Mouse (Mus musculus) midbrain, embryonic 13.5 days (tissue): Measurements from ENCODE around the gene Cenpp. TPM values are rescaled to one million over a fixed set of nuclear protein-coding genes. Genes with fewer than 3 reads are reported as not detected.

Experiments
- ATAC-seq: fragments of 200-750 bp; cut with Nextera tagmentation; 2 replicates; pipeline ENCODE4 v1.8.0; 2017; ENCODE audit warnings: mild to moderate bottlenecking, moderate TSS enrichment, moderate library complexity
- H3K27ac ChIP-seq: fragments of 300-500 bp; sonication (generic); 2 replicates; pipeline ENCODE4 v1.5.1; 2015; ENCODE audit warnings: inconsistent platforms, mild to moderate bottlenecking, moderate library complexity
- H3K27me3 ChIP-seq: fragments of 300-500 bp; sonication (generic); 2 replicates; pipeline ENCODE4 v1.6.1; 2015; ENCODE audit warnings: mild to moderate bottlenecking, inconsistent platforms
- H3K36me3 ChIP-seq: fragments of 300-500 bp; sonication (generic); 2 replicates; pipeline ENCODE4 v1.6.1; 2015; ENCODE audit warnings: mild to moderate bottlenecking, inconsistent platforms
- H3K4me1 ChIP-seq: fragments of 300-500 bp; sonication (generic); replicated peaks from 2 replicates; pipeline ENCODE4 v1.6.1; 2015; ENCODE audit warnings: inconsistent platforms
- H3K4me2 ChIP-seq: fragments of 300-500 bp; sonication (generic); replicated peaks from 2 replicates; pipeline ENCODE4 v1.6.1; 2015; ENCODE audit warnings: moderate library complexity, mild to moderate bottlenecking, inconsistent platforms
- H3K4me3 ChIP-seq: fragments of 300-500 bp; sonication (generic); replicated peaks from 2 replicates; pipeline ENCODE4 v1.5.1; 2015; ENCODE audit warnings: mild to moderate bottlenecking, inconsistent platforms
- H3K9ac ChIP-seq: fragments of 300-500 bp; sonication (generic); replicated peaks from 2 replicates; pipeline ENCODE4 v1.6.1; 2015; ENCODE audit warnings: mild to moderate bottlenecking, inconsistent platforms
- H3K9me3 ChIP-seq: fragments of 300-500 bp; sonication (generic); 2 replicates; pipeline ENCODE4 v1.6.1; 2016; ENCODE audit warnings: mild to moderate bottlenecking, inconsistent platforms
- WGBS: fragments of 180-500 bp; shearing (Covaris S2); methylation state at CpG from one replicate; pipeline ENCODE4 v1.1.7; 2015; 5-methylcytosine and 5-hydroxymethylcytosine counted together
- polyA plus RNA-seq: library from polyadenylated mRNA; unstranded; fragments of >200 nt; fragmentation: Nextera tagmentation; extraction: Ambion mirVana; gene quantifications from 2 replicates; pipeline ENCODE4 v1.2.1, GENCODE M21; 2015

Gene Cenpp
- polyA plus RNA-seq, 1 experiment from 2014 or later = 12.7 TPM

- H3K36me3 ChIP-seq = peaks cover 53% of the 10 kb centered on the region
- 91% methylated on average over 2 of the region's 2 CpGs for WGBS
Observed at GRCm38 (mm10) chr13:49433268-49434029, 219.1 kb downstream of the Cenpp start.

GRCm38 (mm10) chr13:49430529-49430928, 222.1 kb downstream of the Cenpp start:
- no peaks in the 10 kb centered on the region for H3K27me3 ChIP-seq
- no peak overlapping the region for H3K27ac ChIP-seq
- H3K4me2 ChIP-seq = no peak overlapping the region
- H3K9ac ChIP-seq = no peak overlapping the region
- no peak overlapping the region for H3K4me3 ChIP-seq
- ATAC-seq = no peak
- peaks cover 30% of the 10 kb centered on the region for H3K36me3 ChIP-seq
- WGBS = 85% methylated on average over 4 of the region's 4 CpGs
- H3K4me1 ChIP-seq = peaks cover 14% of the 10 kb centered on the region
- no peaks in the 10 kb centered on the region for H3K9me3 ChIP-seq

More at GRCm38 (mm10) chr13:49433268-49434029, 219.1 kb downstream of the Cenpp start:
- ATAC-seq = no peak
- Histone ChIP-seq H3K4me1 (peaks cover 5% of the 10 kb centered on the region), H3K4me2 (no peak overlapping the region), H3K4me3 (no peak overlapping the region), H3K9ac (no peak overlapping the region), H3K27ac (no peak overlapping the region), H3K27me3 (no peaks in the 10 kb centered on the region), H3K9me3 (no peaks in the 10 kb centered on the region)

GRCm38 (mm10) chr13:49428042-49428675, 224.4 kb downstream of the Cenpp start:
- Histone ChIP-seq H3K9me3 (no peaks in the 10 kb centered on the region), H3K36me3 (peaks cover 15% of the 10 kb centered on the region), H3K4me2 (no peak overlapping the region), H3K4me1 (peaks cover 24% of the 10 kb centered on the region), H3K27ac (no peak overlapping the region), H3K27me3 (no peaks in the 10 kb centered on the region), H3K9ac (no peak overlapping the region), H3K4me3 (no peak overlapping the region)
- 96% methylated on average over 1 of the region's 1 CpGs for WGBS
- no peak for ATAC-seq

GRCm38 (mm10) chr13:49426736-49427135, 225.8 kb downstream of the Cenpp start:
- no peak for ATAC-seq
- 95% methylated on average over 3 of the region's 3 CpGs for WGBS
- Histone ChIP-seq H3K4me3 (no peak overlapping the region), H3K4me2 (no peak overlapping the region), H3K27ac (no peak overlapping the region), H3K9me3 (no peaks in the 10 kb centered on the region), H3K9ac (no peak overlapping the region), H3K4me1 (peaks cover 38% of the 10 kb centered on the region), H3K27me3 (no peaks in the 10 kb centered on the region), H3K36me3 (peaks cover 3% of the 10 kb centered on the region; the same call in 1 of the 2 replicates)

GRCm38 (mm10) chr13:49421959-49422358, 230.6 kb downstream of the Cenpp start:
- H3K4me3 ChIP-seq = peak overlapping the region; percentile 89
- H3K27ac ChIP-seq = no peak overlapping the region
- H3K9me3 ChIP-seq = no peaks in the 10 kb centered on the region
- ATAC-seq = no peak
- H3K27me3 ChIP-seq = peaks cover 4% of the 10 kb centered on the region; the same call in 1 of the 2 replicates
- WGBS = 35% methylated on average over 4 of the region's 4 CpGs
- no peaks in the 10 kb centered on the region for H3K36me3 ChIP-seq
- peak overlapping the region; percentile 90 for H3K9ac ChIP-seq
- H3K4me2 ChIP-seq = peak overlapping the region; percentile 95
- peaks cover 33% of the 10 kb centered on the region for H3K4me1 ChIP-seq

- ATAC-seq = no peak
- Histone ChIP-seq H3K4me1 (peaks cover 33% of the 10 kb centered on the region), H3K4me2 (peak overlapping the region; percentile 95), H3K27ac (peak overlapping the region; percentile 76), H3K9me3 (no peaks in the 10 kb centered on the region), H3K4me3 (peak overlapping the region; percentile 89), H3K36me3 (no peaks in the 10 kb centered on the region), H3K27me3 (peaks cover 4% of the 10 kb centered on the region; the same call in 1 of the 2 replicates), H3K9ac (peak overlapping the region; percentile 90)
- WGBS = 1% methylated on average over 15 of the region's 15 CpGs
Observed at GRCm38 (mm10) chr13:49421606-49421917, 231.0 kb downstream of the Cenpp start.

GRCm38 (mm10) chr13:49420754-49421605, 231.6 kb downstream of the Cenpp start, which contains the start of gene Ippk:
TSS of gene Ippk (plus strand) at chr13:49421249.
- peak within 1 kb of the TSS; percentile 90 for H3K9ac ChIP-seq
- peaks cover 33% of the 10 kb centered on the region for H3K4me1 ChIP-seq
- H3K27ac ChIP-seq = peak within 1 kb of the TSS; percentile 80
- under 1% methylated on average over 69 of the region's 69 CpGs for WGBS
- H3K9me3 ChIP-seq = no peaks in the 10 kb centered on the region
- no peaks in the 10 kb centered on the region for H3K36me3 ChIP-seq
- H3K4me3 ChIP-seq = peak within 1 kb of the TSS; percentile 89
- ATAC-seq = peak; percentile 99
- H3K27me3 ChIP-seq = peaks cover 4% of the 10 kb centered on the region; the same call in 1 of the 2 replicates
- peak within 1 kb of the TSS; percentile 95 for H3K4me2 ChIP-seq

Other genes starting within 250 kb of the Cenpp start
- gene Ippk, start 231.5 kb downstream of the Cenpp start, polyA plus RNA-seq = 14.2 and 14.9 TPM in 2 replicates
- 0.85 and 0.89 TPM in 2 replicates for gene Tes3-ps, start 159.5 kb downstream of the Cenpp start, polyA plus RNA-seq
- 1.8 and 2.1 TPM in 2 replicates for gene Ecm2, start 148.0 kb downstream of the Cenpp start, polyA plus RNA-seq
- gene Aspn, start 108.3 kb downstream of the Cenpp start, polyA plus RNA-seq = 0.28 and 0.41 TPM in 2 replicates
- 0.40 and 0.43 TPM in 2 replicates for gene Omd, start 70.3 kb downstream of the Cenpp start, polyA plus RNA-seq
- gene Ogn, start 44.7 kb downstream of the Cenpp start, polyA plus RNA-seq = 6.6 and 6.7 TPM in 2 replicates
- gene Nol8, start 293 bp upstream of the Cenpp start, polyA plus RNA-seq = 20.5 and 23.0 TPM in 2 replicates
- 57.7 and 61.0 TPM in 2 replicates for gene Iars, start 29.3 kb upstream of the Cenpp start, polyA plus RNA-seq
- not detected in 2 replicates for gene Gm30302, start 146.2 kb upstream of the Cenpp start, polyA plus RNA-seq